Mouse (Mus musculus) limb, embryonic 12.5 days (tissue): ENCODE data around the gene Slc1a7. TPM values are rescaled to one million over a fixed set of nuclear protein-coding genes. Genes with fewer than 3 reads are reported as not detected.

Experiments used
- ATAC-seq: fragments of 200-750 bp; cut with Nextera tagmentation; 2 replicates; pipeline ENCODE4 v1.8.0; 2017; ENCODE audit warnings: low read depth, moderate TSS enrichment; ENCODE audit not compliant: insufficient number of reproducible peaks, insufficient read depth, low FRiP score, low TSS enrichment
- H3K27ac ChIP-seq: fragments of 300-500 bp; sonication (generic); 2 replicates; pipeline ENCODE4 v1.5.1; 2016; ENCODE audit warnings: mild to moderate bottlenecking, moderate library complexity
- H3K27me3 ChIP-seq: fragments of 300-500 bp; sonication (generic); 2 replicates; pipeline ENCODE4 v1.6.1; 2016; ENCODE audit warnings: mild to moderate bottlenecking, moderate library complexity
- H3K36me3 ChIP-seq: fragments of 300-500 bp; sonication (generic); 2 replicates; pipeline ENCODE4 v1.6.1; 2016; ENCODE audit warnings: mild to moderate bottlenecking, moderate library complexity
- H3K4me1 ChIP-seq: fragments of 300-500 bp; sonication (generic); replicated peaks from 2 replicates; pipeline ENCODE4 v1.6.1; 2016
- H3K4me2 ChIP-seq: fragments of 300-500 bp; sonication (generic); 2 replicates; pipeline ENCODE4 v1.6.1; 2016; ENCODE audit warnings: mild to moderate bottlenecking, moderate library complexity
- H3K4me3 ChIP-seq: fragments of 300-500 bp; sonication (generic); replicated peaks from 2 replicates; pipeline ENCODE4 v1.5.1; 2016; ENCODE audit warnings: mild to moderate bottlenecking
- H3K9ac ChIP-seq: fragments of 300-500 bp; sonication (generic); replicated peaks from 2 replicates; pipeline ENCODE4 v1.6.1; 2016; ENCODE audit warnings: mild to moderate bottlenecking, moderate library complexity
- H3K9me3 ChIP-seq: fragments of 300-500 bp; sonication (generic); 2 replicates; pipeline ENCODE4 v1.6.1; 2016; ENCODE audit warnings: mild to moderate bottlenecking, moderate library complexity
- WGBS: fragments of 180-500 bp; shearing (Covaris S2); methylation state at CpG from one replicate; pipeline ENCODE4 v1.1.7; 2016; 5-methylcytosine and 5-hydroxymethylcytosine counted together
- polyA plus RNA-seq: library from polyadenylated mRNA; unstranded; fragments of >200 nt; fragmentation: Nextera tagmentation; extraction: Ambion mirVana; gene quantifications from 2 replicates; pipeline ENCODE4 v1.2.1, GENCODE M21; 2016

Gene Slc1a7
- polyA plus RNA-seq, 1 experiment from 2014 or later = not detected

- peaks cover 54% of the 10 kb centered on the region for H3K27me3 ChIP-seq
- peak overlapping the region; percentile 68 for H3K4me3 ChIP-seq
- H3K27ac ChIP-seq = no peak overlapping the region
- peak overlapping the region; percentile 70; the same call in 1 of the 2 replicates for H3K9ac ChIP-seq
- H3K4me2 ChIP-seq = peak overlapping the region; percentile 100
- no peaks in the 10 kb centered on the region for H3K9me3 ChIP-seq
- no peak for ATAC-seq
- WGBS = 3% methylated on average over 22 of the region's 22 CpGs
- H3K4me1 ChIP-seq = peaks cover 20% of the 10 kb centered on the region
- H3K36me3 ChIP-seq = no peaks in the 10 kb centered on the region
Observed at GRCm38 (mm10) chr4:108030888-108031501, 62.9 kb downstream of the Slc1a7 start.

DNA sequence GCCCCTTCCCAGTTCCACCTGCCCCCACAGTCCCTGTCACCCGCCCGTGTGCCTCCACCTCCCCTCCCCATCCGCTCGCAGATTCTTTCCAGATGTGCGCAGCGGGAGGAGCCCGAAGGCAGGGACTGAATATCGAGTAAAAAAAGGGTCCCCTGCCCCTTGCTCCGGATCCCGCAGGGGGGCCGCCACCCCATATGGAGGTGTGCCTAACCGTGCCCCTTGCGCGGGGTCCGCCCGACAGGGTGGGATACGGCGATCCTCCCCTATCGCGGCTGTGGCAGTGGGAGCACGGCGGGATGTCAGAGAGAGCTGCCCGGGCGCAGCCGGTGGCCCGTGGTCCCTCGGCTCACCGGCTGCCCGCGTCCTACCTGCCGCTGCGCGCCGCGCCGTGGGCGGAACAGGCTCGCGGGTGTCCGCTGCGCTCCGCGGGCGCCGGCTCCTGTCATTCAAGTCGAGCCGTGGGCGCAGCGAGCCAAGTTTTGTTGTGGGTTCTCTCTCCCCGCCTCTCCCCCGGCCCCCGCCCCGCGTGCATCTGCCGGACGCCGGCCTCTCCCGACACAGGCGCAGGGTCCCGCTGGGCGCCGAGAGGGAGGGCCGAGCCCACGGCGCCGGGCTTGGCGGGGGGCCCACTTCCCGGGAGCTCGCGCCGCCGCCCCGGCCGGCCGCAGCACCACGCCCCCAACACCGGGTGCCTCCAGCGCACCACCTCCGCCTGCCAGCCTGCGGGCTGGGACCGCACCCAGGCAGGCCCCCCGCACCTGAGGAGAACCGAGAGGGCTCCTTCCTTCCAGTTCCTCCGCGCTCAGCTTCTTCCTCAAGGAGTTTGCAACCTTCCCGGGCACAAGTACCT, 63.6 kb downstream of the Slc1a7 start:
- no peak for ATAC-seq
- peaks cover 54% of the 10 kb centered on the region for H3K27me3 ChIP-seq
- peaks cover 20% of the 10 kb centered on the region for H3K4me1 ChIP-seq
- peak overlapping the region; percentile 68 for H3K4me3 ChIP-seq
- under 1% methylated on average over 79 of the region's 86 CpGs for WGBS
- no peaks in the 10 kb centered on the region for H3K36me3 ChIP-seq
- peak overlapping the region; percentile 70 for H3K9ac ChIP-seq
- peak overlapping the region; percentile 100 for H3K4me2 ChIP-seq
- H3K27ac ChIP-seq = peak overlapping the region; percentile 17; the same call in 1 of the 2 replicates
- no peaks in the 10 kb centered on the region for H3K9me3 ChIP-seq

GRCm38 (mm10) chr4:108032352-108032849, 64.3 kb downstream of the Slc1a7 start:
- Histone ChIP-seq H3K9me3 (no peaks in the 10 kb centered on the region), H3K27ac (0 out of 2 replicates have a peak overlapping the region, but pooled peaks have one; percentile 17), H3K27me3 (peaks cover 54% of the 10 kb centered on the region), H3K9ac (peak overlapping the region; percentile 70; the same call in 1 of the 2 replicates), H3K36me3 (no peaks in the 10 kb centered on the region), H3K4me2 (peak overlapping the region; percentile 100), H3K4me3 (peak overlapping the region; percentile 68), H3K4me1 (peaks cover 20% of the 10 kb centered on the region)
- no peak; the same call in 1 of the 2 replicates for ATAC-seq
- WGBS = 21% methylated on average over 11 of the region's 11 CpGs

- H3K9ac ChIP-seq = no peak overlapping the region
- WGBS = 79% methylated on average over 8 of the region's 8 CpGs
- no peak overlapping the region for H3K4me3 ChIP-seq
- no peaks in the 10 kb centered on the region for H3K36me3 ChIP-seq
- no peaks in the 10 kb centered on the region for H3K9me3 ChIP-seq
- H3K27me3 ChIP-seq = peaks cover 54% of the 10 kb centered on the region
- peaks cover 20% of the 10 kb centered on the region for H3K4me1 ChIP-seq
- H3K4me2 ChIP-seq = 0 out of 2 replicates have a peak overlapping the region, but pooled peaks have one; percentile 100
- no peak for ATAC-seq
- no peak overlapping the region for H3K27ac ChIP-seq
Observed at GRCm38 (mm10) chr4:108033041-108033764, 65.1 kb downstream of the Slc1a7 start.

GRCm38 (mm10) chr4:108037027-108037426, 68.9 kb downstream of the Slc1a7 start:
- no peaks in the 10 kb centered on the region for H3K9me3 ChIP-seq
- H3K36me3 ChIP-seq = peaks cover 6% of the 10 kb centered on the region
- no peak for ATAC-seq
- H3K27me3 ChIP-seq = peaks cover 23% of the 10 kb centered on the region
- H3K27ac ChIP-seq = no peak overlapping the region
- H3K4me2 ChIP-seq = no peak overlapping the region
- no peak overlapping the region for H3K4me3 ChIP-seq
- peaks cover 7% of the 10 kb centered on the region for H3K4me1 ChIP-seq
- no peak overlapping the region for H3K9ac ChIP-seq
- 87% methylated on average over 8 of the region's 8 CpGs for WGBS

GRCm38 (mm10) chr4:108045136-108046107, 77.3 kb downstream of the Slc1a7 start:
- 43% methylated on average over 19 of the region's 19 CpGs for WGBS
- Histone ChIP-seq H3K36me3 (peaks cover 66% of the 10 kb centered on the region), H3K4me1 (peaks cover 14% of the 10 kb centered on the region; the same call in 1 of the 2 replicates), H3K4me2 (peak overlapping the region; percentile 27; the same call in 1 of the 2 replicates), H3K9me3 (no peaks in the 10 kb centered on the region), H3K4me3 (no peak overlapping the region), H3K27ac (peak overlapping the region; percentile 85), H3K9ac (no peak overlapping the region), H3K27me3 (no peaks in the 10 kb centered on the region)
- ATAC-seq = peak; percentile 79

- peaks cover 14% of the 10 kb centered on the region; the same call in 1 of the 2 replicates for H3K4me1 ChIP-seq
- no peak overlapping the region for H3K4me2 ChIP-seq
- no peak overlapping the region for H3K9ac ChIP-seq
- no peaks in the 10 kb centered on the region for H3K9me3 ChIP-seq
- H3K27ac ChIP-seq = peak overlapping the region; percentile 85
- no peak overlapping the region for H3K4me3 ChIP-seq
- H3K27me3 ChIP-seq = no peaks in the 10 kb centered on the region
- H3K36me3 ChIP-seq = peaks cover 70% of the 10 kb centered on the region
- ATAC-seq = peak; percentile 40; the same call in 1 of the 2 replicates
- 66% methylated on average over 8 of the region's 8 CpGs for WGBS
Observed at GRCm38 (mm10) chr4:108046136-108046535, 78.0 kb downstream of the Slc1a7 start.

- no peaks in the 10 kb centered on the region for H3K27me3 ChIP-seq
- H3K4me1 ChIP-seq = no peaks in the 10 kb centered on the region; the same call in 1 of the 2 replicates
- WGBS = 85% methylated on average over 10 of the region's 10 CpGs
- no peaks in the 10 kb centered on the region for H3K9me3 ChIP-seq
- no peak overlapping the region for H3K9ac ChIP-seq
- no peak overlapping the region for H3K4me3 ChIP-seq
- ATAC-seq = no peak
- H3K4me2 ChIP-seq = no peak overlapping the region
- peaks cover 93% of the 10 kb centered on the region for H3K36me3 ChIP-seq
- H3K27ac ChIP-seq = no peak overlapping the region
Observed at GRCm38 (mm10) chr4:108051687-108052274, 83.6 kb downstream of the Slc1a7 start.

GRCm38 (mm10) chr4:108052673-108053072, 84.5 kb downstream of the Slc1a7 start:
- Histone ChIP-seq H3K27me3 (no peaks in the 10 kb centered on the region), H3K36me3 (peaks cover 89% of the 10 kb centered on the region), H3K9me3 (no peaks in the 10 kb centered on the region), H3K4me3 (no peak overlapping the region), H3K27ac (no peak overlapping the region), H3K9ac (no peak overlapping the region), H3K4me1 (no peaks in the 10 kb centered on the region), H3K4me2 (no peak overlapping the region)
- 90% methylated on average over 8 of the region's 8 CpGs for WGBS
- ATAC-seq = no peak

GRCm38 (mm10) chr4:108055873-108056272, 87.7 kb downstream of the Slc1a7 start:
- Histone ChIP-seq H3K9me3 (no peaks in the 10 kb centered on the region), H3K27me3 (no peaks in the 10 kb centered on the region), H3K4me3 (no peak overlapping the region), H3K9ac (no peak overlapping the region), H3K27ac (no peak overlapping the region), H3K4me1 (no peaks in the 10 kb centered on the region), H3K36me3 (peaks cover 86% of the 10 kb centered on the region), H3K4me2 (no peak overlapping the region)
- WGBS = 91% methylated on average over 10 of the region's 10 CpGs
- ATAC-seq = no peak
